Comparison of ENCODE assay signal across 9 mouse cellular contexts in the genomic region with DNA sequence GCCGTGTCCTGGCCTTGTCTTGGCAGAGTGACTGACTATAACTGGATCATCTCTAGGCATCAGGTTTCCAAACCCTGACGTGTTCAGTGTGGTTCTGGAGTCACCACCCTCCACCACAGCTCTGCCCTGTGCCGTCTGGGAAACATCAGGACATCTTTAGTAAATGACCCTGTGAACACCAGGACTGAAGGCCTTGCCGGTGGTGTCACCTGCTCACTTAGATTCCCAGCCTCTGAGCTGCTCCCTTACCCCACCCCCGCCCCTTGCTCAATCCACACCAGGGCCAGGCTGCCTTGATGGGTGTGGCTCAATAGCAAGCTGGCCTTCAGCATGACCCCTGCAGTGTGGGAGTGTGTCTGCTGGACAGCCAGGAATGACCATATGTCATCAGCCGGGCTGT.
DNase-seq lines count a peak whose midpoint lies in the region; ATAC-seq and TF ChIP-seq lines count a peak whose summit lies in the region.
"Had no signal": no experiment of that assay in that cellular context is flagged by ENCODE, and none has a peak within 500 bp of the region (broad histone marks: within the 10 kb centered on the region; RNA-seq: fewer than 3 reads in every experiment).

No protein-coding gene starts in this region.

- H3K4me3 ChIP-seq in kidney, embryonic 14.5 days (ENCODE audit: low read length): no peak overlapping the region
- H3K4me3 ChIP-seq in cerebellum, adult 2 months (replicated peaks; ENCODE audit: insufficient read depth, low read depth, low read length): no peak overlapping the region
- H3K4me3 ChIP-seq in liver, embryonic 14.5 days (ENCODE audit: insufficient read depth in 1 of 2, low read depth in 2 of 2, low read length in 2 of 2): no peak overlapping the region
- H3K4me3 ChIP-seq in left cerebral cortex, adult 2 months: no peak overlapping the region

- 32% methylated on average over 6 of the region's 6 CpGs for WGBS in kidney, embryonic 14.5 days
- WGBS in cerebellum, adult 2 months: 18% methylated on average over 6 of the region's 6 CpGs
- 61% methylated on average over 6 of the region's 6 CpGs for WGBS in liver, embryonic 14.5 days (ENCODE audit: insufficient replicate concordance)

- H3K27ac ChIP-seq in kidney, embryonic 14.5 days (ENCODE audit: low read depth, low read length): no peak overlapping the region
- H3K27ac ChIP-seq in cerebellum, adult 2 months (ENCODE audit: insufficient read depth, low read length): no peak overlapping the region
- no peak overlapping the region for H3K27ac ChIP-seq in liver, embryonic 14.5 days
- H3K27ac ChIP-seq in left cerebral cortex, adult 2 months: no peak overlapping the region
- H3K27ac ChIP-seq: macrophage had no signal

- ATAC-seq in kidney, embryonic 14.5 days (ENCODE audit: low FRiP score, low TSS enrichment): peak; percentile 61; the same call in 1 of the 2 replicates
- ATAC-seq in liver, embryonic 14.5 days (ENCODE audit: insufficient read depth): peak; percentile 41; the same call in 1 of the 2 replicates

- no peak for TF ChIP-seq EP300 in liver, embryonic 14.5 days (IDR thresholded peaks at IDR 0.05; ENCODE audit: low read depth)

- TF ChIP-seq CTCF in cerebellum, adult 2 months (IDR thresholded peaks at IDR 0.05; ENCODE audit: borderline replicate concordance, insufficient read depth, low read depth, low read length): no peak
- no peak for TF ChIP-seq CTCF in liver, embryonic 14.5 days (IDR thresholded peaks at IDR 0.05; ENCODE audit: low read depth)
- no peak for TF ChIP-seq CTCF in left cerebral cortex, adult 2 months (IDR thresholded peaks at IDR 0.05)

- peaks cover 29% of the 10 kb centered on the region for H3K4me1 ChIP-seq in kidney, embryonic 14.5 days (ENCODE audit: control insufficient read depth, insufficient read depth, low read length)
- peaks cover 23% of the 10 kb centered on the region for H3K4me1 ChIP-seq in cerebellum, adult 2 months (ENCODE audit: control insufficient read depth, insufficient read depth, low read length)
- H3K4me1 ChIP-seq in liver, embryonic 14.5 days (replicated peaks; ENCODE audit: control insufficient read depth in 2 of 2, insufficient read depth in 2 of 2, low read length in 1 of 2): no peaks in the 10 kb centered on the region

- H3K9ac ChIP-seq in kidney, embryonic 14.5 days (ENCODE audit: low read depth, low read length): no peak overlapping the region
- no peak overlapping the region for H3K9ac ChIP-seq in liver, embryonic 14.5 days (replicated peaks)

- peaks cover 2% of the 10 kb centered on the region; the same call in 1 of the 2 replicates for H3K36me3 ChIP-seq in kidney, embryonic 14.5 days (ENCODE audit: control insufficient read depth, insufficient read depth, low read length)
- no peaks in the 10 kb centered on the region for H3K36me3 ChIP-seq in liver, embryonic 14.5 days (replicated peaks; ENCODE audit: control insufficient read depth, insufficient read depth, low read depth)

- DNase-seq in kidney, postnatal 25 days: no peak
- peak; percentile 81 for DNase-seq in Muller cell, postnatal 12 days (ENCODE audit: inconsistent ontology term)
- peak; percentile 59 to 77 for DNase-seq in cerebellum, adult 2 months
- DNase-seq in liver, embryonic 14.5 days (ENCODE audit: low read depth in 3 of 3, low spot score in 3 of 3): peak in 1 of 3 experiments; percentile 22
- DNase-seq in left cerebral cortex, adult 11 months (ENCODE audit: low spot score): no peak
- no peak for DNase-seq in left cerebral cortex, adult 2 months (ENCODE audit: extremely low spot score in 1 of 2, low spot score in 2 of 2)
- DNase-seq: heart, postnatal 4 days had no signal

- H3K4me2 ChIP-seq in kidney, embryonic 14.5 days (replicated peaks; ENCODE audit: low read depth, low read length): no peak overlapping the region
- no peak overlapping the region for H3K4me2 ChIP-seq in liver, embryonic 14.5 days (ENCODE audit: low read depth)

- H3K27me3 ChIP-seq in kidney, embryonic 14.5 days (ENCODE audit: control insufficient read depth, insufficient read depth, low read length): no peaks in the 10 kb centered on the region
- H3K27me3 ChIP-seq in cerebellum, adult 2 months (ENCODE audit: control insufficient read depth, insufficient read depth, low read length): no peaks in the 10 kb centered on the region
- H3K27me3 ChIP-seq in liver, embryonic 14.5 days (ENCODE audit: control insufficient read depth, insufficient read depth, low read length): no peaks in the 10 kb centered on the region

- no peaks in the 10 kb centered on the region for H3K9me3 ChIP-seq in kidney, embryonic 14.5 days (ENCODE audit: control insufficient read depth, low read length)
- no peaks in the 10 kb centered on the region for H3K9me3 ChIP-seq in liver, embryonic 14.5 days (ENCODE audit: control insufficient read depth, low read length)

- intact Hi-C loops in left cerebral cortex, adult 2 months (cut with DNase I): no loop called here

- no peak for TF ChIP-seq POLR2A in cerebellum, adult 2 months (IDR thresholded peaks at IDR 0.05; ENCODE audit: borderline replicate concordance, insufficient read depth, low read length)

Comparison
In these comparisons a context has a peak if more than half of its experiments do, and no peak if none do; other contexts are left out.
1. DNase-seq: peak in Muller cell, postnatal 12 days (single experiment) and cerebellum, adult 2 months (2 of 2); none in kidney, postnatal 25 days (0 of 2), left cerebral cortex, adult 11 months (single experiment) and left cerebral cortex, adult 2 months (0 of 2).